Mouse (Mus musculus) liver, embryonic 14.5 days (tissue): ENCODE data around the gene Trib2. TPM values are rescaled to one million over a fixed set of nuclear protein-coding genes. Genes with fewer than 3 reads are reported as not detected.

Experiments
- ATAC-seq: fragments of 200-750 bp; cut with Nextera tagmentation; 2 replicates; pipeline ENCODE4 v1.8.0; 2017; ENCODE audit warnings: moderate number of reproducible peaks, mild to moderate bottlenecking, moderate library complexity; ENCODE audit not compliant: insufficient read depth
- DNase-seq, 3 experiments: peaks; one replicate each; pipeline ENCODE4 v3.0.0-alpha.2; 2012 to 2013; ENCODE audit warnings: low read depth in 3 of 3, low spot score in 3 of 3
- H3K27ac ChIP-seq: fragments of 300-500 bp; sonication (generic); 2 replicates; pipeline ENCODE4 v1.5.1; 2014; ENCODE audit warnings: moderate library complexity, mild to moderate bottlenecking, control low read depth, inconsistent platforms
- H3K27me3 ChIP-seq: fragments of 300-500 bp; sonication (generic); 2 replicates; pipeline ENCODE4 v1.6.1; 2014; ENCODE audit warnings: mild to moderate bottlenecking, low read length, moderate library complexity; ENCODE audit not compliant: control insufficient read depth, insufficient read depth
- H3K36me3 ChIP-seq: fragments of 300-500 bp; sonication (generic); replicated peaks from 2 replicates; pipeline ENCODE4 v1.6.1; 2014; ENCODE audit warnings: low read depth; ENCODE audit not compliant: control insufficient read depth, insufficient read depth
- H3K4me1 ChIP-seq, 2 experiments: fragments of 200-500 bp in 1 of 2; fragments of 300-500 bp in 1 of 2; sonication (generic) in 1 of 2; replicated peaks; 2 replicates each; pipeline ENCODE4 v1.6.1; 2012 to 2014; ENCODE audit warnings: antibody characterized with exemption in 1 of 2, inconsistent platforms in 1 of 2, low read length in 1 of 2; ENCODE audit not compliant: control insufficient read depth in 2 of 2, insufficient read depth in 2 of 2
- H3K4me2 ChIP-seq: fragments of 300-500 bp; sonication (generic); 2 replicates; pipeline ENCODE4 v1.6.1; 2014; ENCODE audit warnings: low read depth, mild to moderate bottlenecking, control low read depth, moderate library complexity
- H3K4me3 ChIP-seq, 2 experiments: fragments of 200-500 bp in 1 of 2; fragments of 300-500 bp in 1 of 2; sonication (generic) in 1 of 2; 2 replicates each; pipeline ENCODE4 v1.5.1; 2012 to 2014; ENCODE audit warnings: low read depth in 2 of 2, low read length in 2 of 2, mild to moderate bottlenecking in 2 of 2, control low read depth in 1 of 2, inconsistent platforms in 1 of 2, moderate library complexity in 1 of 2; ENCODE audit not compliant: insufficient read depth in 1 of 2
- H3K9ac ChIP-seq: fragments of 300-500 bp; sonication (generic); replicated peaks from 2 replicates; pipeline ENCODE4 v1.6.1; 2014; ENCODE audit warnings: mild to moderate bottlenecking, control low read depth, moderate library complexity
- H3K9me3 ChIP-seq: fragments of 300-500 bp; sonication (generic); 2 replicates; pipeline ENCODE4 v1.6.1; 2016; ENCODE audit warnings: low read length, mixed read lengths; ENCODE audit not compliant: control insufficient read depth
- CTCF ChIP-seq: IDR thresholded peaks from 2 replicates; pipeline ENCODE4 v1.5.1; 2016; ENCODE audit warnings: antibody characterized with exemption, low read depth, control low read depth
- EP300 ChIP-seq: IDR thresholded peaks from 2 replicates; pipeline ENCODE4 v1.6.1; 2016; ENCODE audit warnings: antibody characterized with exemption, low read depth
- WGBS: fragments of 180-500 bp; shearing (Covaris S2); extraction: QIAGEN DNeasy Blood & Tissue Kit; methylation state at CpG from one replicate; pipeline ENCODE4 v1.1.7; 2014; ENCODE audit not compliant: insufficient replicate concordance; 5-methylcytosine and 5-hydroxymethylcytosine counted together
- polyA plus RNA-seq, 2 experiments: library from polyadenylated mRNA; depleted of rRNA in 1 of 2; stranded (reverse) in 1 of 2; unstranded in 1 of 2; fragments of >200 nt; fragmentation: Nextera tagmentation in 1 of 2; extraction: Ambion mirVana in 1 of 2; gene quantifications; 2 replicates each; pipeline versions ENCODE4 v1.2.1 to v1.2.3; 2012 to 2014

Gene Trib2
- polyA plus RNA-seq, 2 experiments: 1.3 to 2.1 TPM

GRCm38 (mm10) chr12:15808186-15808800 is 8.4 kb downstream of the Trib2 start:
- no peaks in the 10 kb centered on the region for H3K27me3 ChIP-seq
- no peak for TF ChIP-seq CTCF
- H3K27ac ChIP-seq: no peak overlapping the region
- ATAC-seq (no peak), DNase-seq (no peak)
- no peak overlapping the region for H3K9ac ChIP-seq
- H3K4me1 ChIP-seq: 0 out of 4 replicates have a peak, but pooled peaks cover 0 to 3% of the 10 kb centered on the region in 2 experiments
- no peaks in the 10 kb centered on the region for H3K36me3 ChIP-seq
- WGBS: 64% methylated on average over 5 of the region's 5 CpGs
- H3K4me3 ChIP-seq: no peak overlapping the region
- H3K9me3 ChIP-seq: no peaks in the 10 kb centered on the region
- H3K4me2 ChIP-seq: no peak overlapping the region

- WGBS: 35% methylated on average over 1 of the region's 1 CpGs
- Histone ChIP-seq H3K36me3 (no peaks in the 10 kb centered on the region), H3K4me1 (no peaks in the 10 kb centered on the region; a peak in 1 of 4 replicates), H3K4me2 (no peak overlapping the region), H3K9ac (no peak overlapping the region), H3K27me3 (no peaks in the 10 kb centered on the region), H3K27ac (no peak overlapping the region), H3K9me3 (no peaks in the 10 kb centered on the region), H3K4me3 (no peak overlapping the region)
- DNase-seq (no peak), ATAC-seq (no peak)
- no peak for TF ChIP-seq EP300
- TF ChIP-seq CTCF: no peak
Observed at GRCm38 (mm10) chr12:15804931-15805331, 11.8 kb downstream of the Trib2 start.

- TF ChIP-seq EP300: no peak
- no peak for TF ChIP-seq CTCF
- Histone ChIP-seq H3K4me3 (no peak overlapping the region), H3K36me3 (no peaks in the 10 kb centered on the region), H3K9ac (no peak overlapping the region), H3K27me3 (no peaks in the 10 kb centered on the region), H3K9me3 (no peaks in the 10 kb centered on the region), H3K27ac (no peak overlapping the region), H3K4me1 (no peaks in the 10 kb centered on the region; a peak in 1 of 4 replicates), H3K4me2 (no peak overlapping the region)
- ATAC-seq (no peak), DNase-seq (no peak)
- 52% methylated on average over 5 of the region's 5 CpGs for WGBS
Observed at GRCm38 (mm10) chr12:15803936-15804438, 12.7 kb downstream of the Trib2 start.

GRCm38 (mm10) chr12:15801571-15801930 is 15.2 kb downstream of the Trib2 start:
- Histone ChIP-seq H3K4me3 (no peak overlapping the region), H3K36me3 (no peaks in the 10 kb centered on the region)
- WGBS: 64% methylated on average over 4 of the region's 4 CpGs

GRCm38 (mm10) chr12:15800914-15801570 is 15.7 kb downstream of the Trib2 start:
- WGBS: 44% methylated on average over 9 of the region's 9 CpGs
- DNase-seq: no peak
- no peak for ATAC-seq
- Histone ChIP-seq H3K27me3 (no peaks in the 10 kb centered on the region), H3K36me3 (no peaks in the 10 kb centered on the region), H3K27ac (no peak overlapping the region), H3K9ac (no peak overlapping the region), H3K4me3 (no peak overlapping the region), H3K9me3 (no peaks in the 10 kb centered on the region), H3K4me2 (no peak overlapping the region), H3K4me1 (peaks cover 0 to 3% of the 10 kb centered on the region in 2 experiments; a peak in 2 of 4 replicates)
- TF ChIP-seq EP300 (no peak), CTCF (no peak)

More at GRCm38 (mm10) chr12:15801571-15801930, 15.2 kb downstream of the Trib2 start:
- DNase-seq (no peak), ATAC-seq (no peak)
- H3K9me3 ChIP-seq: no peaks in the 10 kb centered on the region
- H3K4me1 ChIP-seq: peaks cover 0 to 3% of the 10 kb centered on the region in 2 experiments; a peak in 2 of 4 replicates
- H3K4me2 ChIP-seq: no peak overlapping the region
- H3K27ac ChIP-seq: no peak overlapping the region
- no peak overlapping the region for H3K9ac ChIP-seq
- TF ChIP-seq EP300 (no peak), CTCF (no peak)
- no peaks in the 10 kb centered on the region for H3K27me3 ChIP-seq
